In the genomic region with DNA sequence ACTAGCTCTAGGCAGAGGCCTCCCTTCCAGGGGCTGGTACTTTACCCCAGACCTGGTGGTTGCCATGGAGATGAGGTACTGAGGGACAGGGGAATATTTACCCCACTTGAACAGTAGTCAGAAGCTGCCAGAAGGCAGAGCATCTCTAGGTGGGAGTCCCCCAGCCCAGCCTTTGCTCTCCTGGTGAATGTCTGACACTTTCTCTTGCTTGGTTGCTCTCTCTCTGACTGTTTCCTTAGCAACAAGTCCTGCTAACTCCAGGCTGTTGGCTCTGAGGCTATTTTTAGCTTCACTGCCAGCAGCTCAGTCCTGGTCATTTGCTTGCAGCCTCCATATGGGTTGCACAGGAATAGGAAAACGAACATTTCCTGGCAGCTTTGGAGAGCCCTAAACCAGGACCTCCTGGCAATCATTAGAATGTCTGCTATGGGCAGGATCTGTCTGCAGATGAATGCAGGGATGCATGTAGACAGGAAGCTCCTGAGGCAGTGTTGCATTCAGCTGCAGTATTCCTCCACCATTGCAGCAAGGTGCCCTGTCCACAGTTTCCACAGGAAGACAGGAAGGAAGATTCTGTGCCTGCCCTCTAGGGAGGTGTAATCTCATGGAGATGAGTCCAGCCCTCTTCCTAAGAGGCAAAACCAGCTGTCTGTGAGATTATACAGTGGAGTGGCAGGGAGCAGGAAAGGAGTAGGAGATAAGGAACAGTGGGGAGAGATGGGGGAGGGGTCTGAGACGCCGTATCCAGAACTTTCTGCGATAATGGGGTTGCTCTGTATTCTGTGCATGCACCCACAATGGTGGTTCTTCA, we compare ENCODE assay signal across 9 mouse cellular contexts.
A peak's percentile ranks its signal among the peaks of the same experiment; 100 is the strongest.
DNase-seq lines count a peak whose midpoint lies in the region; ATAC-seq lines count a peak whose summit lies in the region.
"Had no signal": no experiment of that assay in that cellular context is flagged by ENCODE, and none has a peak within 500 bp of the region (broad histone marks: within the 10 kb centered on the region; RNA-seq: fewer than 3 reads in every experiment).

No protein-coding gene starts in this region.

- intact Hi-C loops in gastrocnemius, postnatal 36 days (cut with DNase I) = no loop called here

- H3K4me2 ChIP-seq in neural tube, embryonic 14.5 days (ENCODE audit: low read depth, low read length) = no peak overlapping the region

- H3K4me3 ChIP-seq in limb, embryonic 10.5 days = peak overlapping the region; percentile 26
- no peak overlapping the region for H3K4me3 ChIP-seq in neural tube, embryonic 14.5 days (ENCODE audit: low read depth, low read length)

- peaks cover 85% of the 10 kb centered on the region for H3K4me1 ChIP-seq in limb, embryonic 10.5 days
- H3K4me1 ChIP-seq in neural tube, embryonic 14.5 days (ENCODE audit: control insufficient read depth, insufficient read depth, low read length) = peaks cover 46% of the 10 kb centered on the region

- H3K9me3 ChIP-seq in limb, embryonic 10.5 days (replicated peaks) = no peaks in the 10 kb centered on the region
- no peaks in the 10 kb centered on the region for H3K9me3 ChIP-seq in neural tube, embryonic 14.5 days (ENCODE audit: control insufficient read depth, low read length)

- peaks cover 2% of the 10 kb centered on the region; the same call in 1 of the 2 replicates for H3K36me3 ChIP-seq in limb, embryonic 10.5 days
- no peaks in the 10 kb centered on the region for H3K36me3 ChIP-seq in neural tube, embryonic 14.5 days (ENCODE audit: control insufficient read depth, insufficient read depth, low read length)

- H3K27me3 ChIP-seq in limb, embryonic 10.5 days (ENCODE audit: low read depth, poor library complexity, severe bottlenecking) = no peaks in the 10 kb centered on the region
- H3K27me3 ChIP-seq in neural tube, embryonic 14.5 days (ENCODE audit: control insufficient read depth, insufficient read depth, low read length) = no peaks in the 10 kb centered on the region

- H3K9ac ChIP-seq in neural tube, embryonic 14.5 days (replicated peaks; ENCODE audit: low read depth, low read length) = peak overlapping the region; percentile 16; the same call in 1 of the 2 replicates
- H3K9ac ChIP-seq: liver, embryonic 14.5 days had no signal

- WGBS in limb, embryonic 10.5 days = 43% methylated on average over 4 of the region's 4 CpGs
- 44% methylated on average over 4 of the region's 4 CpGs for WGBS in neural tube, embryonic 14.5 days

- peak overlapping the region; percentile 84 for H3K27ac ChIP-seq in limb, embryonic 10.5 days
- H3K27ac ChIP-seq in neural tube, embryonic 14.5 days (ENCODE audit: low read depth, low read length) = peak overlapping the region; percentile 70
- H3K27ac ChIP-seq: liver, embryonic 14.5 days had no signal

- DNase-seq in ES-CJ7 (ENCODE audit: low read depth, low spot score) = peak; percentile 62
- peak; percentile 92 for DNase-seq in cerebellum, adult 9-10 months
- peak; percentile 60 to 71 for DNase-seq in frontal cortex, postnatal 10 days (ENCODE audit: low spot score in 2 of 2)
- peak; percentile 53 for DNase-seq in kidney, adult 9 months
- peak; percentile 61 for DNase-seq in limb, embryonic 10.5 days (ENCODE audit: low spot score)
- DNase-seq in gastrocnemius, postnatal 4 days (ENCODE audit: low spot score in 2 of 2) = no peak
- DNase-seq in gastrocnemius, postnatal 36 days = no peak

- peak; percentile 61 for ATAC-seq in neural tube, embryonic 14.5 days (ENCODE audit: low read depth)

Comparison
In these comparisons a context has a peak if more than half of its experiments do, and no peak if none do; other contexts are left out.
1. DNase-seq: peak in ES-CJ7 (single experiment), cerebellum, adult 9-10 months (single experiment), frontal cortex, postnatal 10 days (2 of 2), kidney, adult 9 months (single experiment) and limb, embryonic 10.5 days (single experiment); none in gastrocnemius, postnatal 4 days (0 of 2) and gastrocnemius, postnatal 36 days (0 of 2).